Mouse (Mus musculus) lung, postnatal 0 days (tissue): ENCODE results near the gene Camk1d.

ENCODE experiments used
- CTCF ChIP-seq: IDR thresholded peaks from 2 replicates; pipeline ENCODE4 v1.5.1; 2016; ENCODE audit warnings: antibody characterized with exemption, mild to moderate bottlenecking
- EP300 ChIP-seq: IDR thresholded peaks from 2 replicates; pipeline ENCODE4 v1.6.1; 2016; ENCODE audit warnings: antibody characterized with exemption, mild to moderate bottlenecking, control low read depth

GRCm38 (mm10) chr2:5714211-5715053, at the start of gene Camk1d:
- no peak for TF ChIP-seq EP300
- peak; percentile 57 for TF ChIP-seq CTCF
